Mouse (Mus musculus) MEL-GATA-1-ER (cell line): ENCODE data around the gene Rnf103.
"Not testable (repeated sequence)": the region's sequence is repeated elsewhere in the genome, so short reads cannot be mapped to it uniquely, and the experiment has no call there.

ENCODE experiments used
- DNase-seq: peaks from one replicate; pipeline ENCODE4 v3.0.0-alpha.2; 2012; ENCODE audit warnings: low read depth; ENCODE audit errors: extremely low read depth

Gene Rnf103

GRCm38 (mm10) chr6:71493675-71494340 lies at the start of gene Rnf103:
TSS of gene Rnf103 (plus strand) at chr6:71493894.
- peak; percentile 70 for DNase-seq

- DNase-seq: peak; percentile 46
These were observed 48.9 kb upstream of the Rnf103 start for GRCm38 (mm10) chr6:71444756-71445155.

- peak; percentile 55 for DNase-seq
These were observed 48.1 kb upstream of the Rnf103 start for GRCm38 (mm10) chr6:71445560-71445959.

GRCm38 (mm10) chr6:71452792-71453191 lies 40.9 kb upstream of the Rnf103 start:
- no peak for DNase-seq

- not testable (repeated sequence) for DNase-seq
These were observed 39.5 kb upstream of the Rnf103 start for GRCm38 (mm10) chr6:71453983-71454739.

- no peak for DNase-seq
These were observed 35.6 kb upstream of the Rnf103 start for GRCm38 (mm10) chr6:71457956-71458608.

- DNase-seq: no peak
These were observed 28.5 kb upstream of the Rnf103 start for GRCm38 (mm10) chr6:71465146-71465545.

- DNase-seq: no peak
These were observed 25.9 kb upstream of the Rnf103 start for GRCm38 (mm10) chr6:71467766-71468165.

GRCm38 (mm10) chr6:71469291-71469690 lies 24.4 kb upstream of the Rnf103 start:
- no peak for DNase-seq

GRCm38 (mm10) chr6:71471830-71472520 lies 21.7 kb upstream of the Rnf103 start:
- DNase-seq: no peak

GRCm38 (mm10) chr6:71472786-71473185 lies 20.9 kb upstream of the Rnf103 start:
- peak; percentile 58 for DNase-seq

GRCm38 (mm10) chr6:71475604-71476003 lies 18.1 kb upstream of the Rnf103 start:
- DNase-seq: no peak

GRCm38 (mm10) chr6:71476783-71477182 lies 16.9 kb upstream of the Rnf103 start:
- DNase-seq: no peak

GRCm38 (mm10) chr6:71478816-71479568 lies 14.7 kb upstream of the Rnf103 start:
- not testable (repeated sequence) for DNase-seq

- DNase-seq: not testable (repeated sequence)
These were observed 14.1 kb upstream of the Rnf103 start for GRCm38 (mm10) chr6:71479588-71479987.

- DNase-seq: no peak
These were observed 13.6 kb upstream of the Rnf103 start for GRCm38 (mm10) chr6:71480136-71480535.

- DNase-seq: no peak
These were observed 12.6 kb upstream of the Rnf103 start for GRCm38 (mm10) chr6:71481136-71481535.

- no peak for DNase-seq
These were observed 8.4 kb upstream of the Rnf103 start for GRCm38 (mm10) chr6:71485246-71485645.

GRCm38 (mm10) chr6:71486226-71486625 lies 7.5 kb upstream of the Rnf103 start:
- no peak for DNase-seq

- DNase-seq: no peak
These were observed 6.8 kb upstream of the Rnf103 start for GRCm38 (mm10) chr6:71486867-71487266.

- DNase-seq: no peak
These were observed 5.7 kb upstream of the Rnf103 start for GRCm38 (mm10) chr6:71487966-71488365.
